Mouse (Mus musculus) heart, adult 2 months (tissue): ENCODE data around the gene Alppl2.

Experiments used
- CTCF ChIP-seq: fragments of 200-600 bp; IDR thresholded peaks from 2 replicates; pipeline ENCODE4 v1.8.1; 2022; ENCODE audit warnings: antibody characterized with exemption, mild to moderate bottlenecking, moderate library complexity
- EP300 ChIP-seq: fragments of 200-500 bp; IDR thresholded peaks from 2 replicates; pipeline ENCODE4 v1.6.1; 2011; ENCODE audit warnings: low read depth, low read length, control low read depth; ENCODE audit not compliant: insufficient read depth
- POLR2A ChIP-seq: fragments of 200-500 bp; IDR thresholded peaks from 2 replicates; pipeline ENCODE4 v1.6.1; 2011; ENCODE audit warnings: mild to moderate bottlenecking, low read depth, low read length, control low read depth; ENCODE audit not compliant: insufficient read depth

GRCm38 (mm10) chr1:87102114-87102513, 12.4 kb upstream of the Alppl2 start:
- TF ChIP-seq CTCF (no peak), POLR2A (no peak), EP300 (no peak)
